Mouse (Mus musculus): ENCODE measurements around the gene Cpped1.

Cpped1 gene

DNA sequence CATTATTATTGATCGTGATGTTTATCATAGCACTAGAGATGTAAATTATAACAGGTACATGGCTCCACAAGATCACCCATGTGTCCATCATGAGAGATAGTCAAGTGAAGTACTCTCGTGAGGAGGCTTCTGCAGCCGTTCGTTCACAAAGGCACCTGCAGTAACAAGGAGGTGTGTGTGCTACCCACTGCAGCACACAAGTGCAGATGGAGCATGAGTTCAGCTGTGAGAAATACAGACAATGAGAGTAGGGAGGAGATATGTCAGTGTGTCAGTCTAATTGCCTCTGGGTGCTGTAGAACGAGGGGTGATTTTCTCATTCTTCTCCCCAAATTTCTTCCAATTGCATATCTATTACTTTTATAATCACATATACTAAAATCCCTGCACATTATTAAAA is 63.9 kb downstream of the Cpped1 start:
- in situ Hi-C loops (cut with MboI, MseI) = no loop called here

DNA sequence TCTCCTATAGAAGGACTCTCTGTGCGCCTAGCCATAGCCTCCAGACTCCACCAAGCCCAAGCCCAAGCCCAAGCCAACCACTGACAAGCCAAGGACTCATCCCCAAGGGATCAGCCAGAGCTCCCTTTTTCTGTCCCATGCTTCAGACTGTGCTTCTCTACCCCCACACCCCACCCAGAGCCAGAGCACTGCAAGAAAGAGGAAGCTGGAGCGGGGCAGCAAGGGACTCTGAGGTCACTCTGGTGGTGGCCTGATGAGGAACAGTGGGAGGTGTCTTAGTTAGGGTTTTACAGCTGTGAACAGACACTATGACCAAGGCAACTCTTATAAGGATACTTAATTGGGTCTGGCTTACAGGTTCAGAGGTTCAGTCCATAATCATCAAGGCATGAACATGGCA is 65.8 kb downstream of the Cpped1 start:
- in situ Hi-C loops (cut with MboI, MseI) = no loop called here

GRCm38 (mm10) chr16:11833474-11833873 is 75.8 kb downstream of the Cpped1 start:
- in situ Hi-C loops (cut with MboI, MseI) = no loop called here

GRCm38 (mm10) chr16:11828816-11829215 is 80.4 kb downstream of the Cpped1 start:
- in situ Hi-C loops (cut with MboI, MseI) = no loop called here

DNA sequence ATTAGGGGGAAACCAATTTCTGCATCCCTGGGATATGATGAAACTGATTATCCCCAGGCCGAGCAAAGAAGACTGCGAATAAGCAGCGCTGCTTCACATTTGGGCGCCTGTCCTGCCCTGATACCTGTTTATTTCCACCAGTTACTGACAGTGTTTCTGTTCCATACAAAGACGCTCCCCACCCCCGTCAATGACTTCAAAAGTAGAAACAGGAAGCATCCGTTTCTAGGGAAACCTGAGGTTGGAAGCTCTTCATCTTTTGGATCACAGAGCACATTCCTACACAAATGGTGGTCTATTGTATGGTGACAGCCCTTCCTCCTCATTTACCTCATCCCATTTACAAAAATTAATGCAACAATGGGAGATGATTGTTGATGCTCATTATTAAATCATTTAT is 84.4 kb downstream of the Cpped1 start:
- in situ Hi-C loops (cut with MboI, MseI) = no loop called here

GRCm38 (mm10) chr16:11824385-11824784 is 84.9 kb downstream of the Cpped1 start:
- in situ Hi-C loops (cut with MboI, MseI) = no loop called here

DNA sequence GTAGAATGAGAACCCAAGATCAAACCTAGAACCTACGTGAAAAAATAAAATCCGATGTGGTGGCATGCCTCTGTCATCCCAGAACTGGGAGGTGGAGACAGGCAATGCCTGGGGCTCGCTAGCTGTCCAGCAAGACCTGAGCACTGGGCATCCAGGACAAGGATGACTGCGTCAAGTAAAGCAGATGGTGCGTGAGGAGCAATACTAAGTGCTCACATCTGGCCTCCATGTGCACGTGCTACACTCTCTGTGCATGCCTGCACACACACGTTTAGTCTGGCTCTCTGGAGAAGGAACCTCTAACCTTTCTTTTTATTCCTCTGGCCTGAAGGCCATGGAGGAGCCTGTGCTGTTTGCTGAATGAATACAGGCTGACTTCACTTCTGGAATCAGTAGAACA is 88.5 kb downstream of the Cpped1 start:
- in situ Hi-C loops (cut with MboI, MseI) = no loop called here

- in situ Hi-C loops (cut with MboI, MseI) = no loop called here
These were observed 94.2 kb downstream of the Cpped1 start for GRCm38 (mm10) chr16:11814935-11815650.

DNA sequence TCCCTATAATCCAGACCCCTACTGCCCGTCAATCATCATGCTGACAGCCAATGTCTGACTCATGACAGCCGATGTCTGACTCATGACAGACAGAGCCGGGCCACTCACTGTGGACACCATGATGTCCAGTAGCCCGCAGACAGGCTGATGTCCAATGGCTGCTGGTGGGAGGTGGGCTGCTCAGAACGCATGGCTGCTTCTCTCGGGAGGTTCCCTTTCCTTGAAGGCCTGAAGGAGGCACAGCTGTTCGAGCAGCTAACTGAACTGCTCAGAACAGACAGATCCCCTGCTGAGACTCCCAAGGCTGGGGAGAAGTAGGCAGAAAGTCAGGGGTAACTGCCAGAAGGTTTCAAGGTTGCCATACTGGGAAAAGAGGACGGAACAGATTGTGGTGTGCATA is 97.1 kb downstream of the Cpped1 start:
- in situ Hi-C loops (cut with MboI, MseI) = no loop called here

GRCm38 (mm10) chr16:11809615-11810014 is 99.6 kb downstream of the Cpped1 start:
- in situ Hi-C loops (cut with MboI, MseI) = no loop called here

DNA sequence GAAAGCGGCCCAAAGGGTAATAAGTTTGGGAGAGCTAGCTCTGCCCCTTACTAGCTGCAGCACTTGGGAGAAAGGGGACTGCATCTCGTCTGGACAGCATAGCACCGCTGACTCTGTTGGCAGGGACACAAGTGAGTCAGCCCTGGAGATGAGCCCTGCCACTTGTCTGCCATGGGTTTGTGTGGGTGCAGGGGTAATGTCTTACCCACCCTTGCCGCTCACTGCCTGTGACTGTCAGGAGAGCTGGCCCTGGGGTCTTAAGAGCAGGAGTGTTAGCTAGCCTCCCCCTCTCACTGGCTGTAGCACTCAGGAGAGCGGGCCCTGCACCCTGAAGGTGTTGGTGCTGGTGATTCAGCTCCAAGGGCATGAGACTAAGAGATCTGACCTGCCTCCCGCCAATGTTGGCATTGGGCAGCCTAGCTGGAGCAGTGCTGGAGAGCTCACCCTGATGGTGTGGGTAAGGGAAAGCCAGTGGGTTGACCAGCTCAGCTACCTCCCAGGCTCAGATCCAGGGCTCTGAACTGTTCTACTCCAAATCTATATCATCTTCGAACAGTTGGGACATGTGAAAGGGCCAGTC is 107.2 kb downstream of the Cpped1 start:
- in situ Hi-C loops (cut with MboI, MseI) = no loop called here

- in situ Hi-C loops (cut with MboI, MseI) = no loop called here
These were observed 113.3 kb downstream of the Cpped1 start for GRCm38 (mm10) chr16:11795758-11796460.

GRCm38 (mm10) chr16:11794628-11795027 is 114.6 kb downstream of the Cpped1 start:
- in situ Hi-C loops (cut with MboI, MseI) = no loop called here

DNA sequence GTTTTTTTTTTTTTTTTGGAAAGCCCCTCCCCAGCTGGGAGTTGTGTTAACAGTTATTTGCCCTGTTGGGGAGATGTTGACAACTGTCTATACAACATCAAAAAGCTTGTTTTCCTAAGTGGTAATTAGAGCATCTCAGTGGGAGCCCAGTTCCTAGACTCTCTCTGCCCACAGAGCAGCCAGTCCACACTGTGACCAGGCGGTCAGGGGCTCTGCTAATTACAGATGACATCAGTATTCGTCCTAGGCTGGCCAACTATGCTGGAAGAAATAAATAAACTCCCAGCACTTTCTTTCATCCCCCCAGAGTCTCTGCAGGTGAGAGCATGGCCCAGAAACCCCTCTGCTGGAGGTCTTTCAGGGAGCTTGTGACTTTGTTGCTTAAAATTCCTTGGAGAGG is 115.9 kb downstream of the Cpped1 start:
- in situ Hi-C loops (cut with MboI, MseI) = no loop called here

- in situ Hi-C loops (cut with MboI, MseI) = no loop called here
These were observed 118.8 kb downstream of the Cpped1 start for GRCm38 (mm10) chr16:11790476-11790875.

DNA sequence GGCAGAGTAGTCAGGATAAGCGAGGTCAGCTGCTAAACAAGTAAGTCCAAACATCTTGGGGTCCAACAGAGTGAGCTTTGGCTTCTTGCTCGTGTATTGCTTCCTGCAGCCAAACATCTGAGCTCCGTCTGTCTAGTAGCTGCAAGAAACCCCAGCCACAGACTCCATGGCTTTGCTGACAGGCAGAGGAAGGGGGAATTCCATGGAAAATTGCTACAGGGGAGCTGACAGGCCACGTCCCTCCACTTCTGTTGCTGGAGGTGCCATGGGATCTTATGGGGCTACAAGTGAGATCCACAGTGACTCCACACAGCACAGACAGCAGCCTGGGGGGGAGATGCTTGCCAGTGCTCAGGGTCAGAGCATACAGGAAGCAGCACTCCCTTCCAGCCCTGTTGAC is 123.4 kb downstream of the Cpped1 start:
- in situ Hi-C loops (cut with MboI, MseI) = no loop called here

DNA sequence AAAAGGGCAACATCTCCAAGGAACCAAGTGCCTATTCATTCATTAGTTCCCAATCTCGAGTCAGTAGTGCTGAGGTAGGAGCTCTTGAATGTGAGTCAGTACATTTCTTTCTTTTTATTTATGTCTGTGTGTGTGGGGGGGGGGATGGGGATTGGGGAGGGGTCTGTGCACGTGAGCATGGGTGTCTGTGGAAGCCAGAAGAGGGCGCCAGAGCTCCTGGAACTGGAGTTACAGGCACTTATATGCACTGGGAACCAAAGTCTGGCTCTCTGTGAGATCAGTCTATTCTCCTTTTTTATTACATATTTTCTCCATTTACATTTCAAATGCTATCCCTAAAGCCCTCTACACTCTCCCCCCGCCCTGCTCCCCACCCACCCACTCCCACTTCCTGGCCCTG is 124.9 kb downstream of the Cpped1 start:
- in situ Hi-C loops (cut with MboI, MseI) = no loop called here

DNA sequence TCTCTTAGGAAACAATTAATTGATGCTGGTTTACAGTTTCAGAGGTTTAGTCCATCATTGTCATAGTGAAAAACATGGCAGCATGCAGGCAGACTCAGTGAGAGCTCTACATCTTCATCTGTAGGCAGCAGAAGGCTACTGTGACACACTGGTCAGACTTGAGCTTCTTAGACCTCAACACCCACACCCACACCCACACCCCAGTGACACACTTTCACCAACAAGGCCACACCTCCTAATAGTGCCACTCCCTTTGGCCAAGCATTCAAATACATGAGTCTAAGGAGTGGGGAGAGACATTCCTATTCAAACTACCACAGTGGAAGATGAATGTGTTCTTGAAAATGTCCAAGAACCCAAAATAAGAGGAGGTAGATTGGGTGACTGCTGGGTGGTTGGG is 125.9 kb downstream of the Cpped1 start:
- in situ Hi-C loops (cut with MboI, MseI) = no loop called here

- in situ Hi-C loops (cut with MboI, MseI) = no loop called here
These were observed 127.2 kb downstream of the Cpped1 start for GRCm38 (mm10) chr16:11782082-11782481.

DNA sequence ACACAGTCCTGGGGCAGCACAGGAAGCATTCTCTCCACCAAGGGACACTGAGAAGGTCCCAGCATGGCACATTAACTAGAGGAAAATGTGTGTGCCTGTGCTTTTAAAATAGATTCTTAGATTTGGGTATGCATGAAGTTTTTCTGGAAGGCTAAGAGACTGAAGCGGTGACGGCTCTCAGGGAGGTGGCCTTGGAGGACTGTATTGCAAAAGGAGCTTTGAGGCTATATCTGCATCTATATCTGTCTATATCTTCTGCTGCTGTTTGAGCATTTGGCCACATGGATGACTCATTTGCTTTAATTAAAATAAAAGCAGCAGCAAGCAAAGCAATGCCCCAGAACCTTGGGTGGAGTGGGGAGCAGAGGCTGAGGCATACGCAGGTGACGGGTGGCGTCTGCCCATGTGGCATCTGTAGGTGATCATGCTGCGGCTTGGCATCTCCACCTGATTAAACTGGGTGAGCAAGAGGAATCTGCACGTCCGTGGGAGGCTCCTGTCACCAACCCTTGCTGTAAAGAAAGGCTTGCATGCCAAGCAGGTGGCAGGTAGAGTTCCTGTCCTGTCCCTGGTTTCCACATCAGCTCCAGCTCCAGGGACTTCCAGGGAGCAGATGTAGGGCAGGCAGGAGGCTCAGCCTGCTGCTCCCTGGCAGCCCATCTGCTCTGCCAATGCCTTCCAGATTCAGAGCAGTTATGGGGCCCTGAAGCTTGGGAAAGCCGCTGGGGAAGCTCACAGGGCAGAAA is 130.4 kb downstream of the Cpped1 start:
- in situ Hi-C loops (cut with MboI, MseI) = no loop called here

- in situ Hi-C loops (cut with MboI, MseI) = no loop called here
These were observed 131.1 kb downstream of the Cpped1 start for GRCm38 (mm10) chr16:11778191-11778590.

DNA sequence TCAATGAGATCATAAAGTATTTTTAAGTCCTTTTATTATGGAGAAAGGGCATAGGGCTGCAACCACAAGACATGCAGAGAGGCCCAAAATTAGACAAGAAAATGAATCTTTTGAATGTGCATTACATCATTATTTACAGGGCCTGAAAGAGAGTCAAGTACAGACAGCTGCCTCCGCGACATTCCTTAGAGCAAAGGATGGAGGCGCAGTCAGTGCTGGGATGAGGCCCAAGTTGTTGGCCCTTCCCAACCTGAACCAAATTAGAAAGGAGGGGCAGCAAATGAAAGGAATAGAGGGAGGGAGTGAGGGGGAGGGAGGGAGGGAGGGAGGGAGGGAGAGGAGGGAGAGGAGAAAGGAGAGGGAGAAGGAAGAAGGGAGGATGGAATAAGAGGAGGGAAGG is 132.7 kb downstream of the Cpped1 start:
- in situ Hi-C loops (cut with MboI, MseI) = no loop called here

Data from T-helper 2 cell (primary cell).